Mouse (Mus musculus): ENCODE results near the gene Samd9l.
"Not testable (repeated sequence)": the region's sequence is repeated elsewhere in the genome, so short reads cannot be mapped to it uniquely, and the experiment has no call there.

Samd9l gene

GRCm38 (mm10) chr6:3399340-3400068, at the start of gene Samd9l:
TSS of gene Samd9l (minus strand) at chr6:3399572.
- in situ Hi-C loops (cut with MboI), result not testable (repeated sequence)

- in situ Hi-C loops (cut with MboI), result no loop called here
Observed at GRCm38 (mm10) chr6:3447404-3447803, 48.0 kb upstream of the Samd9l start.

- in situ Hi-C loops (cut with MboI), result no loop called here
Observed at GRCm38 (mm10) chr6:3443905-3444304, 44.5 kb upstream of the Samd9l start.

- in situ Hi-C loops (cut with MboI), result no loop called here
Observed at GRCm38 (mm10) chr6:3436087-3436486, 36.7 kb upstream of the Samd9l start.

GRCm38 (mm10) chr6:3430976-3431375, 31.6 kb upstream of the Samd9l start:
- in situ Hi-C loops (cut with MboI), result not testable (repeated sequence)

- in situ Hi-C loops (cut with MboI), result no loop called here
Observed at GRCm38 (mm10) chr6:3427047-3427446, 27.7 kb upstream of the Samd9l start.

GRCm38 (mm10) chr6:3425333-3425732, 26.0 kb upstream of the Samd9l start:
- in situ Hi-C loops (cut with MboI), result not testable (repeated sequence)

- in situ Hi-C loops (cut with MboI), result not testable (repeated sequence)
Observed at GRCm38 (mm10) chr6:3424613-3425277, 25.4 kb upstream of the Samd9l start.

GRCm38 (mm10) chr6:3397182-3397906, 2.0 kb downstream of the Samd9l start:
- in situ Hi-C loops (cut with MboI), result not testable (repeated sequence)

GRCm38 (mm10) chr6:3395921-3396611, 3.3 kb downstream of the Samd9l start:
- in situ Hi-C loops (cut with MboI), result not testable (repeated sequence)

GRCm38 (mm10) chr6:3389995-3390394, 9.4 kb downstream of the Samd9l start:
- in situ Hi-C loops (cut with MboI), result no loop called here

GRCm38 (mm10) chr6:3386565-3386964, 12.8 kb downstream of the Samd9l start:
- in situ Hi-C loops (cut with MboI), result no loop called here

GRCm38 (mm10) chr6:3384816-3385215, 14.6 kb downstream of the Samd9l start:
- in situ Hi-C loops (cut with MboI), result not testable (repeated sequence)

GRCm38 (mm10) chr6:3384115-3384791, 15.1 kb downstream of the Samd9l start:
- in situ Hi-C loops (cut with MboI), result not testable (repeated sequence)

GRCm38 (mm10) chr6:3379146-3379545, 20.2 kb downstream of the Samd9l start:
- in situ Hi-C loops (cut with MboI), result no loop called here

GRCm38 (mm10) chr6:3376687-3377086, 22.7 kb downstream of the Samd9l start:
- in situ Hi-C loops (cut with MboI), result no loop called here

GRCm38 (mm10) chr6:3369527-3369926, 29.8 kb downstream of the Samd9l start:
- in situ Hi-C loops (cut with MboI), result no loop called here

- in situ Hi-C loops (cut with MboI), result not testable (repeated sequence)
Observed at GRCm38 (mm10) chr6:3365609-3366008, 33.8 kb downstream of the Samd9l start.

GRCm38 (mm10) chr6:3345924-3346597, 53.3 kb downstream of the Samd9l start:
- in situ Hi-C loops (cut with MboI), result not testable (repeated sequence)

GRCm38 (mm10) chr6:3345043-3345639, 54.2 kb downstream of the Samd9l start:
- in situ Hi-C loops (cut with MboI), result not testable (repeated sequence)
